Mouse (Mus musculus) liver, embryonic 14 days (tissue): ENCODE measurements around the gene 1810049J17Rik. TPM values are rescaled to one million over a fixed set of nuclear protein-coding genes. Genes with fewer than 3 reads are reported as not detected.

Experiments
- polyA plus RNA-seq: library from polyadenylated mRNA; depleted of rRNA; stranded (reverse); fragments of >200 nt; gene quantifications from 2 replicates; pipeline ENCODE4 v1.2.3, GENCODE M21; 2012; rRNA removed

The 1810049J17Rik gene
- polyA plus RNA-seq, result not detected in 2 replicates

DNA sequence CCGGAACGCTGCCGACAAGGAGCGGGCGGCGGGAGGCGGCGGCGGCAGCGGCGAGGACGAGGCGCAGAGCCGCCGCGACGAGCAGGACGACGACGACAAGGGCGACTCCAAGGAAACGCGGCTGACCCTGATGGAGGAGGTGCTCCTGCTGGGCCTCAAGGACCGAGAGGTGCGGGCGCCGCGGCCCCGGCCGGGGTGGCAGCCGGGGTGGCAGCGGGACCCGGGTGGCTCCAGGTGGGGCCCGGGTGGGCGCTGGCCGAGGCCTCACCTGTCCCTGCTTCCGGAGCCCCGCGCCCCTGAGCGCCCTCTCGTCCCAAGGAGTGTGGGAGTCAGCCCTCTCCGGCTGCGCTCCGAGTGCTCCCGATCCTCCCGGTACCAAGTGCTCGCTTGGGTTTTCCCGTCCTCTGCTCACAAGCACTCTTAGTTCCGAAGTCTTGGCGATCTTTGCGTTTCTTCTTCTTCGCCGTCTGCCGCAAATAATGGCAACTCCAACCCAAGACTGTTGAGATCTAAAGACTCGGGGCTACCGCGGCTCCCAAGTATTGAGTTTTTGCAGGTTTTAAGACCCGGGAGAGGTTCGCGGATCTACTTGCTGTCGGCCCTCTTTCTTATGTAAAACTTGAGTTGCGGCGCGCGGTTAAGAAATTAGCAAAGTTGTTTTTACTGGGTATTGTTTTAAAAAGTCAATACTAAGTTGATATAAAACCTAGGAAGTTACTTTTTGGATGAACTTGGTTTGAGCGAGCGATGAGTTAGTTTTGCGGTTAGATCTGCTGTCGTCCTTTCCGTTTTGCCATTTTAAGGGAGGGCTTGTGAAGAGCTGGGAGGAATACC, at the start of gene 1810049J17Rik:
TSS of gene 1810049J17Rik (minus strand) at position 112 of the 834 bp plus-strand sequence.

GRCm38 (mm10) chr15:12321091-12321787, 460 bp downstream of the 1810049J17Rik start, which contains the start of gene Golph3:
TSS of gene Golph3 (plus strand) at chr15:12321450.

Other genes starting within 250 kb of the 1810049J17Rik start
- 23.2 and 26.8 TPM in 2 replicates for gene Zfr, start 204.1 kb downstream of the 1810049J17Rik start, polyA plus RNA-seq
- gene Mtmr12, start 116.9 kb downstream of the 1810049J17Rik start, polyA plus RNA-seq, result 6.0 and 6.5 TPM in 2 replicates
- 32.6 and 39.2 TPM in 2 replicates for gene Golph3, start 449 bp downstream of the 1810049J17Rik start, polyA plus RNA-seq